Mouse (Mus musculus): ENCODE data around the gene Rdh7. TPM values are rescaled to one million over a fixed set of nuclear protein-coding genes. Genes with fewer than 3 reads are reported as not detected.
"Not testable (repeated sequence)": the region's sequence is repeated elsewhere in the genome, so short reads cannot be mapped to it uniquely, and the experiment has no call there.

Gene Rdh7
- not detected for total RNA-seq (2021)
- long read RNA-seq, experiment 1 = 0 reads
- long read RNA-seq, experiment 2 = 0 reads

GRCm38 (mm10) chr10:127888605-127889004, at the start of gene Rdh7:
Gene Rdh7, minus strand, starts transcription at chr10:127888817.
- DNase-seq (ENCODE audit: low spot score in 2 of 2) = no peak

GRCm38 (mm10) chr10:127937428-127938010, 48.9 kb upstream of the Rdh7 start:
- peak; percentile 58 to 69 for DNase-seq (ENCODE audit: low spot score in 2 of 2)

- DNase-seq (ENCODE audit: low spot score in 2 of 2) = no peak
Measured at GRCm38 (mm10) chr10:127936747-127937409, 48.3 kb upstream of the Rdh7 start.

GRCm38 (mm10) chr10:127936271-127936670, 47.7 kb upstream of the Rdh7 start:
- DNase-seq (ENCODE audit: low spot score in 2 of 2) = no peak

GRCm38 (mm10) chr10:127932290-127932926, 43.8 kb upstream of the Rdh7 start:
- DNase-seq (ENCODE audit: low spot score in 2 of 2) = no peak

- no peak for DNase-seq (ENCODE audit: low spot score in 2 of 2)
Measured at GRCm38 (mm10) chr10:127927737-127928136, 39.1 kb upstream of the Rdh7 start.

GRCm38 (mm10) chr10:127924597-127925378, 36.2 kb upstream of the Rdh7 start:
- DNase-seq (ENCODE audit: low spot score in 2 of 2) = no peak

- no peak for DNase-seq (ENCODE audit: low spot score in 2 of 2)
Measured at GRCm38 (mm10) chr10:127923024-127923423, 34.4 kb upstream of the Rdh7 start.

- no peak for DNase-seq (ENCODE audit: low spot score in 2 of 2)
Measured at GRCm38 (mm10) chr10:127922241-127922640, 33.6 kb upstream of the Rdh7 start.

GRCm38 (mm10) chr10:127917651-127918050, 29.0 kb upstream of the Rdh7 start:
- no peak for DNase-seq (ENCODE audit: low spot score in 2 of 2)

- not testable (repeated sequence) for DNase-seq (ENCODE audit: low spot score in 2 of 2)
Measured at GRCm38 (mm10) chr10:127917183-127917582, 28.6 kb upstream of the Rdh7 start.

GRCm38 (mm10) chr10:127915578-127915977, 27.0 kb upstream of the Rdh7 start:
- DNase-seq (ENCODE audit: low spot score in 2 of 2) = no peak

- no peak for DNase-seq (ENCODE audit: low spot score in 2 of 2)
Measured at GRCm38 (mm10) chr10:127907386-127907951, 18.9 kb upstream of the Rdh7 start.

GRCm38 (mm10) chr10:127906138-127906537, 17.5 kb upstream of the Rdh7 start:
- no peak for DNase-seq (ENCODE audit: low spot score in 2 of 2)

GRCm38 (mm10) chr10:127904718-127905446, 16.3 kb upstream of the Rdh7 start:
- peak; percentile 27 for DNase-seq (ENCODE audit: low spot score in 2 of 2)

- DNase-seq (ENCODE audit: low spot score in 2 of 2) = peak in 1 of 2 experiments; percentile 4
Measured at GRCm38 (mm10) chr10:127903116-127903515, 14.5 kb upstream of the Rdh7 start.

GRCm38 (mm10) chr10:127901751-127902150, 13.1 kb upstream of the Rdh7 start:
- DNase-seq (ENCODE audit: low spot score in 2 of 2) = no peak

GRCm38 (mm10) chr10:127899783-127900182, 11.2 kb upstream of the Rdh7 start:
- DNase-seq (ENCODE audit: low spot score in 2 of 2) = no peak

- no peak for DNase-seq (ENCODE audit: low spot score in 2 of 2)
Measured at GRCm38 (mm10) chr10:127898218-127898617, 9.6 kb upstream of the Rdh7 start, which contains the start of gene Sdr9c7. Gene Sdr9c7, plus strand, starts transcription at chr10:127898518.

- DNase-seq (ENCODE audit: low spot score in 2 of 2) = no peak
Measured at GRCm38 (mm10) chr10:127897506-127897905, 8.9 kb upstream of the Rdh7 start.

Measured in left cerebral cortex, adult 18-20 months (tissue).